Mouse (Mus musculus) lung, postnatal 0 days (tissue): ENCODE measurements around the gene Prdm16.

Experiments
- CTCF ChIP-seq: IDR thresholded peaks from 2 replicates; pipeline ENCODE4 v1.5.1; 2016; ENCODE audit warnings: antibody characterized with exemption, mild to moderate bottlenecking
- EP300 ChIP-seq: IDR thresholded peaks from 2 replicates; pipeline ENCODE4 v1.6.1; 2016; ENCODE audit warnings: antibody characterized with exemption, mild to moderate bottlenecking, control low read depth

DNA sequence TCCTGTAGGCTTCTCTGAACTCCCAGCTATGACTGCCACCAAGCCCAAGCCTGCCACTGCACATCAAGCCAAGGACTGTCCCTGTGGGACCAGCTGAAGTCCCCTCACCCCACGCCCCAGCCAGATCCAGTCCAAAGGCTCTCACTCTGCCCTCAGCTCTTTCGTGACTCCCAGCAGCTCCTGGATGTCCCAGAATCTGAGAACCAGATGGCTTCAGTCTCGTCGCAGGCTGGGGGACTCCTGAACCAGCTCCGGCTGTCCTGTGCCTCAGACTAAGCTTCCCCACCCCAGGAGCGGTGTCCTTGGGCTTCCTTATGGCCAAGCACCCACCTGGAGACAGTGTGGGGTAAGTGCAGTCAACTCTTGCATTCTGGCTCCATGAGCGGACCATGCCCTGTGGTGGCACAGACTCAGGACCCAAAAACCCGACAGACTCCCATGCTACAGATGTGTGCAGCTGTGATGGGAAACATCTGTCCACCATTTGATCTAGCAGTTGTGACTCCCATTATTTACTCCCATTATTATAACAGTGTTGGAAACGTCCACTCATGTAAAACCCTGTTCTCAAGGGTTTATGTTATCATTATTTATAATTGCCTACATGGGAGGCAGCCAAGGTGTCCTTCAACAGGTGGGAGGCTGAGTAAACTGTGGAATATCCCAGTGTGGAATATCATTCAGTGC, 326.0 kb downstream of the Prdm16 start:
- TF ChIP-seq CTCF, result no peak
- no peak for TF ChIP-seq EP300
